Mouse (Mus musculus) lung, adult 18-20 months (tissue): ENCODE measurements around the gene Fgf2.

ENCODE experiments used
- DNase-seq, 2 experiments: peaks; one replicate each; pipeline ENCODE4 v3.0.0; 2022; ENCODE audit warnings: mixed read lengths in 2 of 2

Fgf2 gene

GRCm38 (mm10) chr3:37348221-37349165 is at the start of gene Fgf2:
TSS of gene Fgf2 (plus strand) at chr3:37348346.
- peak; percentile 36 for DNase-seq

GRCm38 (mm10) chr3:37299470-37299869 is 48.7 kb upstream of the Fgf2 start:
- no peak for DNase-seq

GRCm38 (mm10) chr3:37302685-37303084 is 45.5 kb upstream of the Fgf2 start:
- DNase-seq = peak; percentile 24 to 39

- DNase-seq = no peak
Observed at GRCm38 (mm10) chr3:37303392-37304139, 44.6 kb upstream of the Fgf2 start.

- no peak for DNase-seq
Observed at GRCm38 (mm10) chr3:37311897-37312369, 36.2 kb upstream of the Fgf2 start.

- DNase-seq = peak; percentile 95
Observed at GRCm38 (mm10) chr3:37312370-37312941, 35.7 kb upstream of the Fgf2 start, which contains the start of the genes Bbs12 and Cetn4. TSS of gene Bbs12 (plus strand) at chr3:37312554. TSS of gene Cetn4 (minus strand) at chr3:37312708.

- DNase-seq = no peak
Observed at GRCm38 (mm10) chr3:37313371-37313770, 34.8 kb upstream of the Fgf2 start.

GRCm38 (mm10) chr3:37316233-37316632 is 31.9 kb upstream of the Fgf2 start:
- DNase-seq = no peak

- no peak for DNase-seq
Observed at GRCm38 (mm10) chr3:37324310-37324709, 23.8 kb upstream of the Fgf2 start.

GRCm38 (mm10) chr3:37325317-37326112 is 22.6 kb upstream of the Fgf2 start:
- DNase-seq = no peak

GRCm38 (mm10) chr3:37326627-37327026 is 21.5 kb upstream of the Fgf2 start:
- no peak for DNase-seq

- DNase-seq = no peak
Observed at GRCm38 (mm10) chr3:37328489-37328888, 19.7 kb upstream of the Fgf2 start.

GRCm38 (mm10) chr3:37329963-37330362 is 18.2 kb upstream of the Fgf2 start:
- no peak for DNase-seq

GRCm38 (mm10) chr3:37331999-37332449 is 16.1 kb upstream of the Fgf2 start:
- DNase-seq = no peak

- no peak for DNase-seq
Observed at GRCm38 (mm10) chr3:37334053-37334452, 14.1 kb upstream of the Fgf2 start.

- no peak for DNase-seq
Observed at GRCm38 (mm10) chr3:37341110-37341509, 7.0 kb upstream of the Fgf2 start.

- DNase-seq = no peak
Observed at GRCm38 (mm10) chr3:37342811-37343210, 5.3 kb upstream of the Fgf2 start.

- DNase-seq = no peak
Observed at GRCm38 (mm10) chr3:37347671-37348070, 475 bp upstream of the Fgf2 start.

GRCm38 (mm10) chr3:37349166-37349548 is 1.0 kb downstream of the Fgf2 start:
- no peak for DNase-seq

- no peak for DNase-seq
Observed at GRCm38 (mm10) chr3:37350386-37350785, 2.2 kb downstream of the Fgf2 start.

GRCm38 (mm10) chr3:37353951-37354481 is 5.9 kb downstream of the Fgf2 start:
- DNase-seq = peak; percentile 15 to 39

- DNase-seq = peak in 1 of 2 experiments; percentile 36
Observed at GRCm38 (mm10) chr3:37354737-37355136, 6.6 kb downstream of the Fgf2 start.
